Mouse (Mus musculus) heart, embryonic 12.5 days (tissue): Measurements from ENCODE around the gene Akr1a1. TPM values are rescaled to one million over a fixed set of nuclear protein-coding genes. Genes with fewer than 3 reads are reported as not detected.

Source experiments
- polyA plus RNA-seq: library from polyadenylated mRNA; unstranded; fragments of >200 nt; fragmentation: Nextera tagmentation; extraction: Ambion mirVana; gene quantifications from 2 replicates; pipeline ENCODE4 v1.2.1, GENCODE M21; 2016

The Akr1a1 gene
- polyA plus RNA-seq, 1 experiment from 2014 or later: 550 TPM

Other genes with a start within 250 kb of the Akr1a1 start
- 21.5 and 27.5 TPM in 2 replicates for gene Mast2, start 187.5 kb downstream of the Akr1a1 start, polyA plus RNA-seq
- 17.8 and 18.7 TPM in 2 replicates for gene Ipp, start 144.1 kb downstream of the Akr1a1 start, polyA plus RNA-seq
- gene Tmem69, start 95.7 kb downstream of the Akr1a1 start, polyA plus RNA-seq: 23.3 and 26.3 TPM in 2 replicates
- gene Gpbp1l1, start 94.0 kb downstream of the Akr1a1 start, polyA plus RNA-seq: 31.2 and 32.9 TPM in 2 replicates
- 3.1 and 3.4 TPM in 2 replicates for gene Ccdc17, start 55.0 kb downstream of the Akr1a1 start, polyA plus RNA-seq
- 116 and 121 TPM in 2 replicates for gene Nasp, start 23.7 kb downstream of the Akr1a1 start, polyA plus RNA-seq
- gene Prdx1, start 33.9 kb upstream of the Akr1a1 start, polyA plus RNA-seq: 963 and 983 TPM in 2 replicates
- gene Mmachc, start 56.7 kb upstream of the Akr1a1 start, polyA plus RNA-seq: 31.8 and 34.5 TPM in 2 replicates
- 15.9 and 17.5 TPM in 2 replicates for gene Ccdc163, start 56.8 kb upstream of the Akr1a1 start, polyA plus RNA-seq
- 2.9 and 3.1 TPM in 2 replicates for gene Tesk2, start 69.3 kb upstream of the Akr1a1 start, polyA plus RNA-seq
- 19.1 and 22.8 TPM in 2 replicates for gene Toe1, start 156.0 kb upstream of the Akr1a1 start, polyA plus RNA-seq
- gene Mutyh, start 156.0 kb upstream of the Akr1a1 start, polyA plus RNA-seq: 10.7 and 11.6 TPM in 2 replicates
- gene Hpdl, start 170.0 kb upstream of the Akr1a1 start, polyA plus RNA-seq: 0.66 and 0.74 TPM in 2 replicates
- gene Zswim5, start 225.7 kb upstream of the Akr1a1 start, polyA plus RNA-seq: 0.50 and 0.79 TPM in 2 replicates